In genomic region chr4:133379046-133379347, GRCm38 (mm10) we compare ENCODE assay signal across 8 mouse cellular contexts. TPM values are rescaled to one million over a fixed set of nuclear protein-coding genes. Genes with fewer than 3 reads are reported as not detected.
DNase-seq lines count a peak whose midpoint lies in the region; ATAC-seq lines count a peak whose summit lies in the region.

No protein-coding gene starts in this region.

- no peak overlapping the region for H3K4me3 ChIP-seq in liver, embryonic 11.5 days (ENCODE audit: low read depth, low read length)
- H3K4me3 ChIP-seq in intestine, embryonic 14.5 days (ENCODE audit: low read depth, low read length): no peak overlapping the region
- no peak overlapping the region for H3K4me3 ChIP-seq in neural tube, embryonic 11.5 days (ENCODE audit: low read depth, low read length)

- peak; percentile 25 for DNase-seq in cerebellum, adult 9-11 months
- DNase-seq in cerebellum, postnatal 25 days: no peak
- DNase-seq in liver, embryonic 11.5 days (ENCODE audit: low spot score): no peak
- DNase-seq in liver: no peak
- peak; percentile 63 for DNase-seq in intestine, embryonic 14.5 days (ENCODE audit: low spot score)
- peak; percentile 20 for DNase-seq in neural tube, embryonic 11.5 days (ENCODE audit: low spot score)
- no peak for DNase-seq in spleen, postnatal 14 days (ENCODE audit: low spot score in 2 of 2)

- 54% methylated on average over 5 of the region's 5 CpGs for WGBS in liver, embryonic 11.5 days
- WGBS in intestine, embryonic 14.5 days: 22% methylated on average over 5 of the region's 5 CpGs
- 37% methylated on average over 5 of the region's 5 CpGs for WGBS in neural tube, embryonic 11.5 days

- no peaks in the 10 kb centered on the region for H3K27me3 ChIP-seq in liver, embryonic 11.5 days (replicated peaks; ENCODE audit: control insufficient read depth, insufficient read depth, low read length)
- no peaks in the 10 kb centered on the region for H3K27me3 ChIP-seq in intestine, embryonic 14.5 days (replicated peaks; ENCODE audit: control insufficient read depth, insufficient read depth, low read length)
- no peaks in the 10 kb centered on the region for H3K27me3 ChIP-seq in neural tube, embryonic 11.5 days (ENCODE audit: control insufficient read depth, insufficient read depth, low read length)

- H3K4me2 ChIP-seq in liver, embryonic 11.5 days: peak overlapping the region; percentile 50
- H3K4me2 ChIP-seq in intestine, embryonic 14.5 days (ENCODE audit: low read length): no peak overlapping the region
- H3K4me2 ChIP-seq in neural tube, embryonic 11.5 days (ENCODE audit: low read depth): no peak overlapping the region

- ATAC-seq in liver, embryonic 11.5 days (replicated peaks; ENCODE audit: low FRiP score): no peak
- ATAC-seq in intestine, embryonic 14.5 days (replicated peaks; ENCODE audit: low FRiP score, low TSS enrichment, low read depth): no peak
- no peak for ATAC-seq in neural tube, embryonic 11.5 days (ENCODE audit: insufficient read depth, low FRiP score, low TSS enrichment)
- no peak for ATAC-seq in granulocyte monocyte progenitor cell, adult 5-6 weeks (replicated peaks; ENCODE audit: poor library complexity, severe bottlenecking)

- H3K36me3 ChIP-seq in liver, embryonic 11.5 days (ENCODE audit: control insufficient read depth, insufficient read depth, low read length): 0 out of 2 replicates have a peak, but pooled peaks cover 3% of the 10 kb centered on the region
- H3K36me3 ChIP-seq in intestine, embryonic 14.5 days (ENCODE audit: control insufficient read depth, insufficient read depth, low read length): 0 out of 2 replicates have a peak, but pooled peaks cover 3% of the 10 kb centered on the region
- no peaks in the 10 kb centered on the region for H3K36me3 ChIP-seq in neural tube, embryonic 11.5 days (ENCODE audit: control insufficient read depth, insufficient read depth, low read length)

- H3K27ac ChIP-seq in liver, embryonic 11.5 days (ENCODE audit: low read depth, low read length): peak overlapping the region; percentile 56
- H3K27ac ChIP-seq in intestine, embryonic 14.5 days (ENCODE audit: low read depth): peak overlapping the region; percentile 77
- no peak overlapping the region for H3K27ac ChIP-seq in neural tube, embryonic 11.5 days (ENCODE audit: low read depth, low read length)

- peak overlapping the region; percentile 21; the same call in 1 of the 2 replicates for H3K9ac ChIP-seq in liver, embryonic 11.5 days (ENCODE audit: low read depth, low read length)
- H3K9ac ChIP-seq in intestine, embryonic 14.5 days (ENCODE audit: low read length): peak overlapping the region; percentile 20; the same call in 1 of the 2 replicates
- peak overlapping the region; percentile 11; the same call in 1 of the 2 replicates for H3K9ac ChIP-seq in neural tube, embryonic 11.5 days (ENCODE audit: low read length)

- H3K9me3 ChIP-seq in liver, embryonic 11.5 days (ENCODE audit: control insufficient read depth, low read length): no peaks in the 10 kb centered on the region
- no peaks in the 10 kb centered on the region for H3K9me3 ChIP-seq in intestine, embryonic 14.5 days (ENCODE audit: control insufficient read depth, low read length)
- no peaks in the 10 kb centered on the region for H3K9me3 ChIP-seq in neural tube, embryonic 11.5 days (ENCODE audit: control insufficient read depth, low read length)

- peaks cover 59% of the 10 kb centered on the region for H3K4me1 ChIP-seq in liver, embryonic 11.5 days (replicated peaks; ENCODE audit: control insufficient read depth, insufficient read depth, low read length)
- peaks cover 51% of the 10 kb centered on the region for H3K4me1 ChIP-seq in intestine, embryonic 14.5 days (replicated peaks; ENCODE audit: control insufficient read depth, insufficient read depth, low read length)
- H3K4me1 ChIP-seq in neural tube, embryonic 11.5 days (ENCODE audit: control insufficient read depth, insufficient read depth, low read length): peaks cover 22% of the 10 kb centered on the region

RNA-seq across cellular contexts. Expression of gene Slc9a1, which starts 9.5 kb away (rescaled TPM):
- 6.9 and 7.7 TPM in 2 replicates for polyA plus RNA-seq in liver, embryonic 11.5 days (2014; fragmentation: Nextera tagmentation; extraction: Ambion mirVana)
- 11.0 and 11.6 TPM in 2 replicates for polyA plus RNA-seq in intestine, embryonic 14.5 days (2014; fragmentation: Nextera tagmentation; extraction: Ambion mirVana)
- polyA plus RNA-seq in neural tube, embryonic 11.5 days (2014; fragmentation: Nextera tagmentation; extraction: Ambion mirVana): 6.9 TPM in 2 replicates
- total RNA-seq in granulocyte monocyte progenitor cell, adult 5-6 weeks (2014; fragmentation: Nextera tagmentation): 17.4 and 22.1 TPM in 2 replicates
- total RNA-seq in granulocyte monocyte progenitor cell, adult 5-6 weeks (2017): 9.9 and 14.6 TPM in 2 replicates

RNA-seq across cellular contexts. Expression of gene Wdtc1, which starts 25.7 kb away (rescaled TPM):
- polyA plus RNA-seq in liver, embryonic 11.5 days (2014; fragmentation: Nextera tagmentation; extraction: Ambion mirVana): 14.0 and 14.5 TPM in 2 replicates
- polyA plus RNA-seq in intestine, embryonic 14.5 days (2014; fragmentation: Nextera tagmentation; extraction: Ambion mirVana): 16.7 and 18.2 TPM in 2 replicates
- polyA plus RNA-seq in neural tube, embryonic 11.5 days (2014; fragmentation: Nextera tagmentation; extraction: Ambion mirVana): 26.4 and 27.0 TPM in 2 replicates
- total RNA-seq in granulocyte monocyte progenitor cell, adult 5-6 weeks (2014; fragmentation: Nextera tagmentation): 10.2 and 10.7 TPM in 2 replicates
- total RNA-seq in granulocyte monocyte progenitor cell, adult 5-6 weeks (2017): 7.2 and 9.1 TPM in 2 replicates

Comparison
In these comparisons a context has a peak if more than half of its experiments do, and no peak if none do; other contexts are left out.
1. DNase-seq: peak in cerebellum, adult 9-11 months (single experiment), intestine, embryonic 14.5 days (single experiment) and neural tube, embryonic 11.5 days (single experiment); none in cerebellum, postnatal 25 days (0 of 2), liver, embryonic 11.5 days (single experiment), liver (single experiment) and spleen, postnatal 14 days (0 of 2).
2. Peak in every context shown above with its lines, with median percentiles within 50 percentile points of each other: H3K9ac ChIP-seq.